Mouse (Mus musculus): ENCODE results near the gene Tmem56. TPM values are rescaled to one million over a fixed set of nuclear protein-coding genes. Genes with fewer than 3 reads are reported as not detected.
A peak's percentile ranks its signal among the peaks of the same experiment; 100 is the strongest.

The Tmem56 gene
- polyA plus RNA-seq, 1 experiment from 2014 or later, result 0.98 TPM

DNA sequence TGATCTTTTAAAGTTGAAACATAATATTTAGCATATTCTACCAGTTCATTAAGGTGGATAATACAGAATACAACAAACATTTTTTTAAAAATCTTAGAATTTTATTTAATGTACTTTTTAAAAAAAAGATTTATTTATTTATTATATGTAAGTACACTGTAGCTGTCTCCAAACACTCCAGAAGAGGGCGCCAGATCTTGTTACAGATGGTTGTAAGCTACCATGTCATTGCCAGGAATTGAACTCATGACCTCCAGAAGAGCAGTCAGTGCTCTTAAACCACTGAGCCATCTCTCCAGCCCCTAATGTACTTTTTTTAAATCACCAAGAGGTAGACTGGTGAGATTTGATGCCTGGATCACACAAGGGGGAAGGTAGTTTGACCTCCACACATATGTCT, 70.7 kb downstream of the Tmem56 start:
- WGBS, result 47% methylated on average over 1 of the region's 1 CpGs
- no peak for ATAC-seq (ENCODE audit: insufficient number of reproducible peaks, insufficient read depth, low FRiP score, low read depth)

DNA sequence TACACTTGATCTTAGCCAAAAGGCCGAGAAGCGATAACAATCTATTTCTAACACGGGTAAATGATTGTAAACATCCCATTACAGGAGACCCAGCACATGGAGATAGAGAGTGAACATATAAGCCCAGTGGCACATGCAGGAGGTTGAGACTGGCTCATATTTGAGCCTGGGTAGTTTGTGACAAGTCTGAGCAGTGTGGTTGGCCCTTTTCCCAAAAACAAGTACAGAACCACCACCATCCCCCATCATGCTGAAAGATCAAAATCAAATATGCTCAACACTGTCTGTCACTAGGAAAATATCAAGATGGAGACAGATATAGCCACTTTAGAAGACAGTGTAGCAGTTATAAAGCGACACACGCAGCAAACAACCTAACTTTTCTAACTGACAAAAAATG, 73.9 kb downstream of the Tmem56 start:
- Histone ChIP-seq H3K9ac (replicated peaks; ENCODE audit: low read depth, low read length) (no peak overlapping the region), H3K9me3 (ENCODE audit: control insufficient read depth, low read depth, low read length) (no peaks in the 10 kb centered on the region), H3K4me1 (ENCODE audit: control insufficient read depth, insufficient read depth, low read length) (no peaks in the 10 kb centered on the region), H3K4me2 (replicated peaks; ENCODE audit: low read depth, low read length) (no peak overlapping the region), H3K36me3 (ENCODE audit: control insufficient read depth, insufficient read depth, low read length) (no peaks in the 10 kb centered on the region), H3K27me3 (ENCODE audit: control insufficient read depth, insufficient read depth, low read length) (no peaks in the 10 kb centered on the region), H3K27ac (ENCODE audit: low read length) (no peak overlapping the region), H3K4me3 (ENCODE audit: low read depth, low read length) (no peak overlapping the region)
- 87% methylated on average over 5 of the region's 5 CpGs for WGBS
- no peak for ATAC-seq (ENCODE audit: insufficient number of reproducible peaks, insufficient read depth, low FRiP score, low read depth)

More for the DNA sequence above, 70.7 kb downstream of the Tmem56 start:
- H3K27ac ChIP-seq (ENCODE audit: low read length), result no peak overlapping the region
- no peak overlapping the region for H3K4me3 ChIP-seq (ENCODE audit: low read depth, low read length)
- H3K36me3 ChIP-seq (ENCODE audit: control insufficient read depth, insufficient read depth, low read length), result no peaks in the 10 kb centered on the region
- no peaks in the 10 kb centered on the region for H3K27me3 ChIP-seq (ENCODE audit: control insufficient read depth, insufficient read depth, low read length)
- H3K9ac ChIP-seq (replicated peaks; ENCODE audit: low read depth, low read length), result no peak overlapping the region
- no peaks in the 10 kb centered on the region for H3K9me3 ChIP-seq (ENCODE audit: control insufficient read depth, low read depth, low read length)
- H3K4me1 ChIP-seq (ENCODE audit: control insufficient read depth, insufficient read depth, low read length), result no peaks in the 10 kb centered on the region
- H3K4me2 ChIP-seq (replicated peaks; ENCODE audit: low read depth, low read length), result no peak overlapping the region

- 88% methylated on average over 19 of the region's 19 CpGs for WGBS
- Histone ChIP-seq H3K9ac (replicated peaks; ENCODE audit: low read depth, low read length) (no peak overlapping the region), H3K4me2 (replicated peaks; ENCODE audit: low read depth, low read length) (no peak overlapping the region), H3K4me1 (ENCODE audit: control insufficient read depth, insufficient read depth, low read length) (no peaks in the 10 kb centered on the region), H3K27me3 (ENCODE audit: control insufficient read depth, insufficient read depth, low read length) (no peaks in the 10 kb centered on the region), H3K36me3 (ENCODE audit: control insufficient read depth, insufficient read depth, low read length) (no peaks in the 10 kb centered on the region), H3K4me3 (ENCODE audit: low read depth, low read length) (no peak overlapping the region), H3K9me3 (ENCODE audit: control insufficient read depth, low read depth, low read length) (no peaks in the 10 kb centered on the region), H3K27ac (ENCODE audit: low read length) (no peak overlapping the region)
- no peak for ATAC-seq (ENCODE audit: insufficient number of reproducible peaks, insufficient read depth, low FRiP score, low read depth)
Measured at GRCm38 (mm10) chr3:121206202-121206882, 76.6 kb downstream of the Tmem56 start.

DNA sequence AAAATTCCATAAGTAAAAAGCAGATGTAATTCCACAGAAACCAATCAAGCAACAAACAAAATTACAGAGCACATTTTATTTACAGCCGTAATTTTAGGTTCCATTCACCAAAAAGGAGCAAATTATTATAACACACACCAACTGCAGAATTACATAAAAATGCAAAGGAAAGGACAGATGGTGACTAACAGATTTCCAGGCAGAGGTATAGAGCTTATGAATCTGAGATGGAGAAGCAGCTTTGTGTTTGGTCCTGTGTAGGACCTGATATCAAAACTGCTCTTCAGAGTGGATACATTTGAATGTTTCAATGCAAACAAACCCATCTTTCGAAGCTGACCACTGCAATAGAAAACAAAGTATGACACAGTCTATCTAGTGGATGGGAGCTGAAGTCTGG, 80.3 kb downstream of the Tmem56 start:
- H3K27ac ChIP-seq (ENCODE audit: low read length), result no peak overlapping the region
- H3K4me2 ChIP-seq (replicated peaks; ENCODE audit: low read depth, low read length), result no peak overlapping the region
- WGBS, result 87% methylated on average over 2 of the region's 2 CpGs
- no peak for ATAC-seq (ENCODE audit: insufficient number of reproducible peaks, insufficient read depth, low FRiP score, low read depth)
- H3K9me3 ChIP-seq (ENCODE audit: control insufficient read depth, low read depth, low read length), result no peaks in the 10 kb centered on the region
- H3K4me1 ChIP-seq (ENCODE audit: control insufficient read depth, insufficient read depth, low read length), result no peaks in the 10 kb centered on the region
- no peaks in the 10 kb centered on the region for H3K36me3 ChIP-seq (ENCODE audit: control insufficient read depth, insufficient read depth, low read length)
- H3K4me3 ChIP-seq (ENCODE audit: low read depth, low read length), result no peak overlapping the region
- no peak overlapping the region for H3K9ac ChIP-seq (replicated peaks; ENCODE audit: low read depth, low read length)
- no peaks in the 10 kb centered on the region for H3K27me3 ChIP-seq (ENCODE audit: control insufficient read depth, insufficient read depth, low read length)

DNA sequence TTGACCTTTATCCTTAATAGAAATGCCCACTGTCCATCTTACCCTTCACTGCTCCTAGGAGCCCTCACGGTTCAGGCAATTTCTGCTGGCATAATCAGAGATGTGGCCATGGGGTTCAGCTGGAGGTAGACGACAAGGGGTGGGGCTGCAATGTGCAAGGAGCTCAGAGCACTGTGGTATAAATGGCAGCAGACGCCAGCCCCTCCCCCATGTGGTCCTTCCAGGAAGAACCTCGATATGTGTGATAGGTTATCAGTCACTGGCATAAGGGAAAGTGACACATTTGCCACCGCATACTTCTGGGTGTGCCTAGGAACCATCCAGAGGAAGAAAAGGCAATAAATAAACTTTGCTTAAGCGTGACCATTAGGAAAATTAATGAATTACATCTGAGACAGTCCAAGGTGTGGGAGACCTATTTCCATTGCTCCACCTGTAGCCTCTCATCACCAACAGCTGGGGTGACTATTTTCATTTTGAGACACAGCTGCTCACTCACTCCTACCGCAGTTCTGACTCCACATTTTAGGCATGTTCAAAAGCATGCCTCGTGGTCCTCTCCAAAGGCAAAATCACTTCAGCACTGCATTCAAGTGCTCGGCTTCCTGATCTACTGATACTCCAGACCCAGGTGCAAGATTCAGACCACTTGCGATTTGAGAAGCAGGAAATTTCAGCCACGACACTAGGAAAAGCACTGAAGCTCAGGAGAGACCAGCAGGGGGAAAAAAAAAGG, 81.7 kb downstream of the Tmem56 start:
- Histone ChIP-seq H3K9me3 (ENCODE audit: control insufficient read depth, low read depth, low read length) (no peaks in the 10 kb centered on the region), H3K27ac (ENCODE audit: low read length) (no peak overlapping the region), H3K9ac (replicated peaks; ENCODE audit: low read depth, low read length) (no peak overlapping the region), H3K4me1 (ENCODE audit: control insufficient read depth, insufficient read depth, low read length) (no peaks in the 10 kb centered on the region), H3K4me2 (replicated peaks; ENCODE audit: low read depth, low read length) (no peak overlapping the region), H3K27me3 (ENCODE audit: control insufficient read depth, insufficient read depth, low read length) (no peaks in the 10 kb centered on the region), H3K36me3 (ENCODE audit: control insufficient read depth, insufficient read depth, low read length) (no peaks in the 10 kb centered on the region), H3K4me3 (ENCODE audit: low read depth, low read length) (no peak overlapping the region)
- 50% methylated on average over 11 of the region's 11 CpGs for WGBS
- ATAC-seq (ENCODE audit: insufficient number of reproducible peaks, insufficient read depth, low FRiP score, low read depth), result peak; percentile 89

- Histone ChIP-seq H3K27me3 (ENCODE audit: control insufficient read depth, insufficient read depth, low read length) (no peaks in the 10 kb centered on the region), H3K9me3 (ENCODE audit: control insufficient read depth, low read depth, low read length) (no peaks in the 10 kb centered on the region), H3K4me2 (replicated peaks; ENCODE audit: low read depth, low read length) (no peak overlapping the region), H3K27ac (ENCODE audit: low read length) (no peak overlapping the region), H3K4me1 (ENCODE audit: control insufficient read depth, insufficient read depth, low read length) (no peaks in the 10 kb centered on the region), H3K9ac (replicated peaks; ENCODE audit: low read depth, low read length) (no peak overlapping the region), H3K4me3 (ENCODE audit: low read depth, low read length) (no peak overlapping the region), H3K36me3 (ENCODE audit: control insufficient read depth, insufficient read depth, low read length) (no peaks in the 10 kb centered on the region)
- 94% methylated on average over 2 of the region's 2 CpGs for WGBS
- ATAC-seq (ENCODE audit: insufficient number of reproducible peaks, insufficient read depth, low FRiP score, low read depth), result no peak
Measured at GRCm38 (mm10) chr3:121189199-121189598, 93.7 kb downstream of the Tmem56 start.

DNA sequence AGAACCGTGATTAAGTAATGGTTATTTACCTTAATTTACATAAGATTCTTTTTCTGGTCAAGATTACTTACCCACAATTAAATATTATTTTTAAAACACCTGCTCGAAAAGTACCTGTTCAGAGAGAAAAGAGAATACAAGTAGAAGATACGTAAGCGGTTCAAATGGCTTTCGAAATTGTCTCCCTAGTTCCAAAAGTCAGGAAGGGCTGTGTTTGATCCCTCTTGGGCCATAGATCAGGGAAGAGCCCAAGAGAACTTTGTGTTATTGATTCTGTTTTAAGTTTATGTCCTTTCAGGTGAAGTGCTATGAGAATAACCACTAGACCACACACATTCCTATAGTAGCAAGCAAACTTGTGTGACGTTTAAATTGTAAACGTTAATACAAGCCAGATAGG, 95.4 kb downstream of the Tmem56 start:
- H3K27me3 ChIP-seq (ENCODE audit: control insufficient read depth, insufficient read depth, low read length), result no peaks in the 10 kb centered on the region
- H3K36me3 ChIP-seq (ENCODE audit: control insufficient read depth, insufficient read depth, low read length), result no peaks in the 10 kb centered on the region
- H3K4me3 ChIP-seq (ENCODE audit: low read depth, low read length), result no peak overlapping the region
- no peak overlapping the region for H3K27ac ChIP-seq (ENCODE audit: low read length)
- no peaks in the 10 kb centered on the region for H3K9me3 ChIP-seq (ENCODE audit: control insufficient read depth, low read depth, low read length)
- no peaks in the 10 kb centered on the region for H3K4me1 ChIP-seq (ENCODE audit: control insufficient read depth, insufficient read depth, low read length)
- 73% methylated on average over 7 of the region's 7 CpGs for WGBS
- no peak overlapping the region for H3K9ac ChIP-seq (replicated peaks; ENCODE audit: low read depth, low read length)
- H3K4me2 ChIP-seq (replicated peaks; ENCODE audit: low read depth, low read length), result no peak overlapping the region
- ATAC-seq (ENCODE audit: insufficient number of reproducible peaks, insufficient read depth, low FRiP score, low read depth), result no peak

DNA sequence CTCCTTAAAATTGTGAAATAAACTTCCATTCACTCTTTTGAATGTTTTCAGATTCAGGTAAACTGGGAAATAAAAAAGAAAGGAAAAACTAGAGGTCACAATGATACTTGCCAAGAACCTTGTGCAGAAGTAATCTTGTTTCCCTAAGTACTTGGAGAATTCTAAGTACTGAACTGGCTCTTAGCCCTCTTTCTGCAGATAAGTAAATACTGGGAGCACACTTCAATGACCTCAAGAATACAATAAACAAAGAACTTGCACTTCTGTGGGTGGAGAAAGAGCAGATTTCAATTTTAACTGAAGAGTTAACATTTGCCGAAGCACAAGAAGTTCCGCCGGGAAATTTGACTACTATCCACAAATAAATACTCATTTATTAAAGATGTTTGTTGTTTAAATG, 96.0 kb downstream of the Tmem56 start:
- Histone ChIP-seq H3K9me3 (ENCODE audit: control insufficient read depth, low read depth, low read length) (no peaks in the 10 kb centered on the region), H3K27me3 (ENCODE audit: control insufficient read depth, insufficient read depth, low read length) (no peaks in the 10 kb centered on the region), H3K36me3 (ENCODE audit: control insufficient read depth, insufficient read depth, low read length) (no peaks in the 10 kb centered on the region), H3K9ac (replicated peaks; ENCODE audit: low read depth, low read length) (no peak overlapping the region), H3K4me2 (replicated peaks; ENCODE audit: low read depth, low read length) (no peak overlapping the region), H3K27ac (ENCODE audit: low read length) (no peak overlapping the region), H3K4me1 (ENCODE audit: control insufficient read depth, insufficient read depth, low read length) (no peaks in the 10 kb centered on the region), H3K4me3 (ENCODE audit: low read depth, low read length) (no peak overlapping the region)
- ATAC-seq (ENCODE audit: insufficient number of reproducible peaks, insufficient read depth, low FRiP score, low read depth), result no peak
- WGBS, result 65% methylated on average over 3 of the region's 3 CpGs
